Mouse (Mus musculus): ENCODE measurements around the gene Eogt. TPM values are rescaled to one million over a fixed set of nuclear protein-coding genes. Genes with fewer than 3 reads are reported as not detected.

The Eogt gene
- polyA plus RNA-seq (2015; fragmentation: Nextera tagmentation; extraction: Ambion mirVana): 12.8 and 14.4 TPM in 2 replicates

- WGBS: under 1% methylated on average over 56 of the region's 56 CpGs
- no peaks in the 10 kb centered on the region; the same call in none of the 2 replicates for H3K4me1 ChIP-seq (replicated peaks; ENCODE audit: insufficient read depth, low read length)
- ATAC-seq (replicated peaks; ENCODE audit: low FRiP score, low read depth) (peak; percentile 86), DNase-seq (ENCODE audit: low spot score) (peak; percentile 74)
- no peaks in the 10 kb centered on the region for H3K36me3 ChIP-seq (ENCODE audit: insufficient read depth, low read length)
- H3K27me3 ChIP-seq (ENCODE audit: insufficient read depth, low read length): no peaks in the 10 kb centered on the region
- H3K9ac ChIP-seq (ENCODE audit: low read depth, low read length): peak within 1 kb of the TSS; percentile 90
- TF ChIP-seq CTCF (IDR thresholded peaks at IDR 0.05; ENCODE audit: low read depth): peak; percentile 57
- peak within 1 kb of the TSS; percentile 87 for H3K27ac ChIP-seq
- H3K4me3 ChIP-seq (replicated peaks; ENCODE audit: low read depth, low read length): peak within 1 kb of the TSS; percentile 73
- no peaks in the 10 kb centered on the region for H3K9me3 ChIP-seq (replicated peaks; ENCODE audit: low read length)
- H3K4me2 ChIP-seq (ENCODE audit: low read length): peak within 1 kb of the TSS; percentile 96
Measured at GRCm38 (mm10) chr6:97148383-97149251, at the start of gene Eogt. TSS of gene Eogt (minus strand) at chr6:97149182.

GRCm38 (mm10) chr6:97179367-97179828 lies 30.4 kb upstream of the Eogt start:
- Histone ChIP-seq H3K36me3 (ENCODE audit: insufficient read depth, low read length) (peaks cover 6% of the 10 kb centered on the region; the same call in 1 of the 2 replicates), H3K9me3 (replicated peaks; ENCODE audit: low read length) (no peaks in the 10 kb centered on the region), H3K4me2 (ENCODE audit: low read length) (peak overlapping the region; percentile 72), H3K4me3 (replicated peaks; ENCODE audit: low read depth, low read length) (peak overlapping the region; percentile 87), H3K4me1 (replicated peaks; ENCODE audit: insufficient read depth, low read length) (peaks cover 14% of the 10 kb centered on the region), H3K9ac (ENCODE audit: low read depth, low read length) (peak overlapping the region; percentile 81), H3K27ac (peak overlapping the region; percentile 92), H3K27me3 (ENCODE audit: insufficient read depth, low read length) (no peaks in the 10 kb centered on the region)
- DNase-seq (ENCODE audit: low spot score) (peak; percentile 52), ATAC-seq (replicated peaks; ENCODE audit: low FRiP score, low read depth) (peak; percentile 65)
- 5% methylated on average over 11 of the region's 11 CpGs for WGBS
- no peak for TF ChIP-seq CTCF (IDR thresholded peaks at IDR 0.05; ENCODE audit: low read depth)

- no peak for TF ChIP-seq CTCF (IDR thresholded peaks at IDR 0.05; ENCODE audit: low read depth)
- WGBS: under 1% methylated on average over 76 of the region's 80 CpGs
- H3K27ac ChIP-seq: peak within 1 kb of the TSS; percentile 92
Measured at GRCm38 (mm10) chr6:97178491-97179366, 29.7 kb upstream of the Eogt start, which contains the start of gene Tmf1. TSS of gene Tmf1 (minus strand) at chr6:97179122.

GRCm38 (mm10) chr6:97175716-97176115 lies 26.7 kb upstream of the Eogt start:
- Histone ChIP-seq H3K4me1 (replicated peaks; ENCODE audit: insufficient read depth, low read length) (peaks cover 14% of the 10 kb centered on the region), H3K9ac (ENCODE audit: low read depth, low read length) (no peak overlapping the region), H3K27ac (no peak overlapping the region), H3K4me2 (ENCODE audit: low read length) (peak overlapping the region; percentile 19; the same call in 1 of the 2 replicates), H3K36me3 (ENCODE audit: insufficient read depth, low read length) (peaks cover 17% of the 10 kb centered on the region), H3K27me3 (ENCODE audit: insufficient read depth, low read length) (no peaks in the 10 kb centered on the region), H3K4me3 (replicated peaks; ENCODE audit: low read depth, low read length) (no peak overlapping the region), H3K9me3 (replicated peaks; ENCODE audit: low read length) (no peaks in the 10 kb centered on the region)
- 39% methylated on average over 11 of the region's 11 CpGs for WGBS
- ATAC-seq (replicated peaks; ENCODE audit: low FRiP score, low read depth) (no peak), DNase-seq (ENCODE audit: low spot score) (peak; percentile 51)
- TF ChIP-seq CTCF (IDR thresholded peaks at IDR 0.05; ENCODE audit: low read depth): no peak

More at GRCm38 (mm10) chr6:97178491-97179366, 29.7 kb upstream of the Eogt start, which contains the start of gene Tmf1:
- DNase-seq (ENCODE audit: low spot score) (peak; percentile 98), ATAC-seq (replicated peaks; ENCODE audit: low FRiP score, low read depth) (peak; percentile 97)
- Histone ChIP-seq H3K27me3 (ENCODE audit: insufficient read depth, low read length) (no peaks in the 10 kb centered on the region), H3K9ac (ENCODE audit: low read depth, low read length) (peak within 1 kb of the TSS; percentile 81), H3K4me3 (replicated peaks; ENCODE audit: low read depth, low read length) (peak within 1 kb of the TSS; percentile 87), H3K36me3 (ENCODE audit: insufficient read depth, low read length) (peaks cover 3% of the 10 kb centered on the region; the same call in 1 of the 2 replicates), H3K4me1 (replicated peaks; ENCODE audit: insufficient read depth, low read length) (peaks cover 14% of the 10 kb centered on the region), H3K9me3 (replicated peaks; ENCODE audit: low read length) (no peaks in the 10 kb centered on the region), H3K4me2 (ENCODE audit: low read length) (peak within 1 kb of the TSS; percentile 72)

- WGBS: 87% methylated on average over 6 of the region's 6 CpGs
- Histone ChIP-seq H3K9ac (ENCODE audit: low read depth, low read length) (no peak overlapping the region), H3K27me3 (ENCODE audit: insufficient read depth, low read length) (no peaks in the 10 kb centered on the region), H3K4me1 (replicated peaks; ENCODE audit: insufficient read depth, low read length) (no peaks in the 10 kb centered on the region; the same call in 1 of the 2 replicates), H3K4me2 (ENCODE audit: low read length) (no peak overlapping the region), H3K27ac (no peak overlapping the region), H3K36me3 (ENCODE audit: insufficient read depth, low read length) (no peaks in the 10 kb centered on the region), H3K4me3 (replicated peaks; ENCODE audit: low read depth, low read length) (no peak overlapping the region), H3K9me3 (replicated peaks; ENCODE audit: low read length) (no peaks in the 10 kb centered on the region)
- no peak for ATAC-seq (replicated peaks; ENCODE audit: low FRiP score, low read depth)
- no peak for DNase-seq (ENCODE audit: low spot score)
- TF ChIP-seq CTCF (IDR thresholded peaks at IDR 0.05; ENCODE audit: low read depth): peak; percentile 38; the same call in 1 of the 2 replicates
Measured at GRCm38 (mm10) chr6:97150156-97150555, 1.2 kb upstream of the Eogt start.

All from kidney, postnatal 0 days (tissue).